Mouse (Mus musculus) stomach, embryonic 15.5 days (tissue): Measurements from ENCODE around the gene Smarcd1. TPM values are rescaled to one million over a fixed set of nuclear protein-coding genes. Genes with fewer than 3 reads are reported as not detected.

Source experiments
- ATAC-seq: fragments of 200-750 bp; cut with Nextera tagmentation; 2 replicates; pipeline ENCODE4 v1.8.0; 2017; ENCODE audit warnings: low read depth, moderate number of reproducible peaks, moderate TSS enrichment; ENCODE audit not compliant: insufficient read depth, low FRiP score
- H3K27ac ChIP-seq: fragments of 300-500 bp; sonication (generic); 2 replicates; pipeline ENCODE4 v1.5.1; 2015; ENCODE audit warnings: mild to moderate bottlenecking, inconsistent platforms
- H3K27me3 ChIP-seq: fragments of 300-500 bp; sonication (generic); replicated peaks from 2 replicates; pipeline ENCODE4 v1.6.1; 2015; ENCODE audit warnings: inconsistent platforms
- H3K36me3 ChIP-seq: fragments of 300-500 bp; sonication (generic); 2 replicates; pipeline ENCODE4 v1.6.1; 2015; ENCODE audit warnings: inconsistent platforms
- H3K4me1 ChIP-seq: fragments of 300-500 bp; sonication (generic); 2 replicates; pipeline ENCODE4 v1.6.1; 2015; ENCODE audit warnings: inconsistent platforms
- H3K4me2 ChIP-seq: fragments of 300-500 bp; sonication (generic); 2 replicates; pipeline ENCODE4 v1.6.1; 2015; ENCODE audit warnings: mild to moderate bottlenecking, inconsistent platforms
- H3K4me3 ChIP-seq: fragments of 300-500 bp; sonication (generic); replicated peaks from 2 replicates; pipeline ENCODE4 v1.5.1; 2015; ENCODE audit warnings: inconsistent platforms
- H3K9ac ChIP-seq: fragments of 300-500 bp; sonication (generic); 2 replicates; pipeline ENCODE4 v1.6.1; 2015; ENCODE audit warnings: inconsistent platforms
- H3K9me3 ChIP-seq: fragments of 300-500 bp; sonication (generic); 2 replicates; pipeline ENCODE4 v1.6.1; 2016; ENCODE audit warnings: inconsistent platforms
- WGBS: fragments of 180-500 bp; shearing (Covaris S2); methylation state at CpG from one replicate; pipeline ENCODE4 v1.1.7; 2015; 5-methylcytosine and 5-hydroxymethylcytosine counted together
- polyA plus RNA-seq: library from polyadenylated mRNA; unstranded; fragments of >200 nt; fragmentation: Nextera tagmentation; extraction: Ambion mirVana; gene quantifications from 2 replicates; pipeline ENCODE4 v1.2.1, GENCODE M21; 2015

The Smarcd1 gene
- polyA plus RNA-seq, 1 experiment from 2014 or later = 24.1 TPM

DNA sequence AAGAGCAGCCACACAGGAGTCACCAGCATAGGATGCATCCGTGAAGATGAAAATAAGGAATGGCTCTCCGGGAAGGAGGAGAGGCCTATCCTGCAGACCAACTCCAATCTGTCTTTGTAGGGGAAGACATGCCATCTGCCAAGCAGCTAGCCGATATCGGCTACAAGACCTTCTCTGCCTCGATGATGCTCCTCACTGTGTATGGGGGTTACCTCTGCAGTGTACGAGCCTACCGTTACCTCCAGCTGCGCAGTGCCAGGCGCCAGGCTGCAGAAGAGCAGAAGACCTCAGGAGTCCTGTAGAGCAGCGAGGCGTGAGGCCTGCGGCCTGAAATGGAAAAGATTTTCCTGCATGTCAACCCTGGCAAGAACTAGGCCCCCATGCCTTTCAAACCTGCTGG, 25.6 kb downstream of the Smarcd1 start:
- H3K4me2 ChIP-seq = no peak overlapping the region
- ATAC-seq = no peak
- peaks cover 28% of the 10 kb centered on the region for H3K4me1 ChIP-seq
- peaks cover 19% of the 10 kb centered on the region for H3K36me3 ChIP-seq
- no peaks in the 10 kb centered on the region for H3K27me3 ChIP-seq
- no peaks in the 10 kb centered on the region for H3K9me3 ChIP-seq
- no peak overlapping the region for H3K27ac ChIP-seq
- H3K9ac ChIP-seq = no peak overlapping the region
- WGBS = 93% methylated on average over 12 of the region's 12 CpGs
- no peak overlapping the region for H3K4me3 ChIP-seq

DNA sequence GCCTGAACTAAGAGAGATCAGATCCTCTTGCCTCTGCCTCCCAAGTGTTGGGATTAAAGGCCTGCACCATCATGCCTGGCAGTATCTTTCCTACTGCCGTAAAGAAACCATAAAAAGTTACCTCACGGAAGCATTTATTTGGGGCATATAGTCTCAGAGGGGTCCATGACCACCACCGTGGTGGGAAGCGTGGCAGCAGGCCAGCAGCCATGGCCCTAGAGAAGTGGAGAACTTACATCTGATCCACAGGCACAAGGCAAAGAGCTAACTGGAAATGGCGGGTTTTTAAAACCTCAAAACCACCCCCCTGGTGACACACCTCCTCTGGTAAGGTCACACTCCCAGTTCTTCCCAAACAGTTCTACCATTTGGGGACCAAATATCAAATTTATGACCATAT, 26.3 kb downstream of the Smarcd1 start:
- no peak overlapping the region for H3K9ac ChIP-seq
- ATAC-seq = no peak
- peaks cover 24% of the 10 kb centered on the region for H3K4me1 ChIP-seq
- no peak overlapping the region for H3K27ac ChIP-seq
- no peaks in the 10 kb centered on the region for H3K27me3 ChIP-seq
- 98% methylated on average over 5 of the region's 5 CpGs for WGBS
- peaks cover 19% of the 10 kb centered on the region for H3K36me3 ChIP-seq
- no peak overlapping the region for H3K4me2 ChIP-seq
- H3K9me3 ChIP-seq = no peaks in the 10 kb centered on the region
- H3K4me3 ChIP-seq = no peak overlapping the region

DNA sequence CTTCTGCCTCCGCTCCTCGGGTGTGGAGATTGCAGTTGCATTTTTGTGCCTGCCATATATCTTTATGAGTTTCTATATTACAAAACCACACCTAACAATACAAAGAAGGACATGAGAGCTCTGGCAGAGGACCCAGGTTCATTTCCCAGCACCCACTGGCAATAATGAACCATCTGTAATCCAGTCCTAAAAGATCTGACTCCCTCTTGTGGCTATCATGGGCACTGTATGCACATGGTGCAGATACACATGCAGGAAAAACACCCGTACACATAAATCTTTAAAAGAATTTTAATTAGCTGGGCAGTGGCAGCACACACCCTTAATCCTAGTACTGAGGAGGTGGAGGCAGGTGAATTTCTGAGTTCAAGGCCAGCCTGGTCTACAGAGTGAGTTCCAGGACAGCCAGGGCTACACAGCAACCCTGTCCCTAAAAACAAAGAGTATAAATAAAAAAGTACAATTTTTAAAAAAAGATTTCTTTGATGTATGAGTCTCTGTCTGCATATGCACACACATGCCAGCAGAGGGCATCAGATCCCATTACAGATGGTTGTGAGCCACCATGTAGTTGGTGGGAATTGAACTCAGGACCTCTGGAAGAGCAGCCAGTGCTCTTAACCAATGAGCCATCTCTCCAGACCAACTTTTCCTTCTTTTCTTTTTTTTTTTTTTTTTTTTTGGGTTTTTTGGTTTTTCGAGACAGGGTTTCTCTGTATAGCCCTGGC, 27.3 kb downstream of the Smarcd1 start:
- H3K4me3 ChIP-seq = no peak overlapping the region
- peaks cover 19% of the 10 kb centered on the region for H3K36me3 ChIP-seq
- no peak overlapping the region for H3K27ac ChIP-seq
- no peaks in the 10 kb centered on the region for H3K9me3 ChIP-seq
- peaks cover 14% of the 10 kb centered on the region for H3K4me1 ChIP-seq
- 93% methylated on average over 4 of the region's 4 CpGs for WGBS
- H3K27me3 ChIP-seq = no peaks in the 10 kb centered on the region
- no peak overlapping the region for H3K9ac ChIP-seq
- no peak overlapping the region for H3K4me2 ChIP-seq
- ATAC-seq = no peak

DNA sequence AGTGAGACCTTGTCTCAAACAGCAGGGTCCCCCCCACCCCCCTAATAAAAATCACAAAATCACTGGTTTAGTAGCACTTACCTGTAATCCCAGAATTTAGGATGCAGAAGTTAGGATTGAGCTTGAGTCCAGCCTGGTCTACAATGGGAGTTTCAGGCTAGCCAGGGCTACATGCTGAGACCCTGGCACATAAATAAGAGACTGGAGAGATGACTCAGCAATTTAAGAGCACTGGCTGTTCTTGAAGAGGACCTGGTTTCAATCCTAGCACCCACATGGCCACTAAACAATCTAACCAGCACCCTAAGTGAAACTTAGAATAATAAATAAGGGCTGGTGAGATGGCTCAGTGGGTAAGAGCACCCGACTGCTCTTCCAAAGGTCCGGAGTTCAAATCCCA, 29.2 kb downstream of the Smarcd1 start:
- 91% methylated on average over 2 of the region's 2 CpGs for WGBS
- H3K27ac ChIP-seq = no peak overlapping the region
- H3K4me3 ChIP-seq = no peak overlapping the region
- H3K9ac ChIP-seq = no peak overlapping the region
- H3K36me3 ChIP-seq = peaks cover 24% of the 10 kb centered on the region
- no peaks in the 10 kb centered on the region for H3K9me3 ChIP-seq
- ATAC-seq = no peak
- H3K4me1 ChIP-seq = 0 out of 2 replicates have a peak, but pooled peaks cover 4% of the 10 kb centered on the region
- no peaks in the 10 kb centered on the region for H3K27me3 ChIP-seq
- no peak overlapping the region for H3K4me2 ChIP-seq

DNA sequence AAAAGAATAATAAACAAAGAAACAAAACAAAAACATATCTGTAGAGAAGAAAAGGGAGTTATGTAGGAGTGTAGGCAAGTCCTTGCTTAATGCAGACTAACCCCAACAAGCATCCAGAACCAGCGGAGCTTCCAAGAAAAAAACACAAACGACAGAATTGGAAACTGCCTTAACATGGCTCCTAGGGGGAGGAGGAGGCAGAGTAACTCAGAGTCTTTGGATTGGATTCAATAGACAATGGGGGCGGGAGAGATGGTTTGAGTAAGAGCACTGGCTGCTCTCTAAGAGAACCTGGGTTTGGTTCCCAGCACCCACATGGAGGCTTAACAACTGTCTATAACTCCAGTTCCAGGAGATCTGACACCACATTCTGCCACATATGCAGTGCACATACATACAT, 29.7 kb downstream of the Smarcd1 start:
- H3K4me2 ChIP-seq = no peak overlapping the region
- H3K27ac ChIP-seq = no peak overlapping the region
- H3K27me3 ChIP-seq = no peaks in the 10 kb centered on the region
- H3K4me1 ChIP-seq = 0 out of 2 replicates have a peak, but pooled peaks cover under 1% of the 10 kb centered on the region
- H3K36me3 ChIP-seq = peaks cover 29% of the 10 kb centered on the region
- ATAC-seq = no peak
- no peak overlapping the region for H3K9ac ChIP-seq
- no peak overlapping the region for H3K4me3 ChIP-seq
- 94% methylated on average over 3 of the region's 3 CpGs for WGBS
- no peaks in the 10 kb centered on the region for H3K9me3 ChIP-seq

DNA sequence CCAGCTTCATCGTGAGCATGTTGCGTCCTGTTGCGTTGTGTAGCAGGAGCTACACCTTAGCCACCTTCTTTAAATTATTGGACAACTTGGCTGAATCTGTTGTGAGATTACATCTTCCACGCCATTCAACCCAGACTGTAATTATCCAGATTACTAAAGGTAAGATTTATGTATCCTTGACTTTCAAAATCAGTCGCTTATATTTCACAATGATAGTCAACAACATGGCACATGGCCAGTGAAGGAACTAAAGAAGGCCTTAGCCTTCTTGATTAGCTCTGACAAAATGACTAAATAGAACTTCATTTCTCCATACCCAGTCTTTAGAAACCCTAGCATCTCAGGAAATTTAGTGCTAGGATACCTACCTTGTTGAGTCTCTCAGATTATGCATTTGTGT, 31.3 kb downstream of the Smarcd1 start:
- WGBS = 91% methylated on average over 5 of the region's 5 CpGs
- Histone ChIP-seq H3K27me3 (no peaks in the 10 kb centered on the region), H3K4me1 (no peaks in the 10 kb centered on the region), H3K9ac (no peak overlapping the region), H3K4me3 (no peak overlapping the region), H3K9me3 (no peaks in the 10 kb centered on the region), H3K4me2 (no peak overlapping the region), H3K36me3 (peaks cover 36% of the 10 kb centered on the region), H3K27ac (no peak overlapping the region)
- no peak for ATAC-seq

DNA sequence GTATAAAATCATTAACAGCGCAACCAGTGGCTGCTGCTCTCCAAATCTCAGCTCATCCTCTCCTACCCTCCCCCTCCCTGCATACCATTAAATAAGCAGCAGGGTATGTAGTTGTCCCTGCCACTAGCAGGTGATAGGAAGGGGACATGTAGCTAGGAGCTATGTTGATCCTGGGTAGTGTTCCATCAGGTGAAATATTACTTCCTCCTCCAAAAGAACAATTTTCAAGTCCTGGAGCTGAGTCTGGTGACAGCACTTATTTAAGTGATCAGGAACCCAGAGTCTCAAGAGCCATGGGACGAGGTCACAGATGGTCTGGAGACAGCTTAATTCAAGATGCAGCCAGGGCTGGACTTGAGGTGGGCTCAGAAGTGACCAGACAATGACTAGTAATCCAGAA, 33.7 kb downstream of the Smarcd1 start:
- no peaks in the 10 kb centered on the region for H3K4me1 ChIP-seq
- H3K9ac ChIP-seq = no peak overlapping the region
- H3K4me2 ChIP-seq = no peak overlapping the region
- H3K36me3 ChIP-seq = peaks cover 39% of the 10 kb centered on the region; the same call in 1 of the 2 replicates
- H3K27ac ChIP-seq = no peak overlapping the region
- H3K4me3 ChIP-seq = no peak overlapping the region
- no peaks in the 10 kb centered on the region for H3K27me3 ChIP-seq
- ATAC-seq = no peak
- H3K9me3 ChIP-seq = no peaks in the 10 kb centered on the region
- WGBS = 88% methylated on average over 2 of the region's 2 CpGs

DNA sequence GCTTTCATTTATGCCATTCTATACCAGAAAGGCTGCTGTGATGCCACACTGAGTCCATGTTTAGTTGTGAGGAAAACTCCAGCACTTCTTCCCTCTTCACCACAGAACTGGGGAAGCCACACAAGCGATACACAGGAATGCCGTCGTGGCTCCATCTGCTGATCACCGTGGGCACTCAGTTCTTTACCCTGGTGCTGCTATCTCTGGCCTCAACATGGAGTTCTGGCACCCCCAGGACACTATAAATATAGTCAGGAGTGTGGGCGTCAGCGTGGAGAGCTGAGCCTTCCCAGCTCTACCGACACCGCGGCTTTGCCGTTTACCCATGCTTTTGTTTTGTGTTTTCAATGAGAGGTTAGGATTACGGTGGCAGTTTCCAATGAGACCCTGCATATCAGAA, 34.7 kb downstream of the Smarcd1 start:
- H3K27ac ChIP-seq = no peak overlapping the region
- ATAC-seq = no peak
- WGBS = 92% methylated on average over 11 of the region's 11 CpGs
- no peak overlapping the region for H3K4me3 ChIP-seq
- H3K36me3 ChIP-seq = peaks cover 36% of the 10 kb centered on the region; the same call in 1 of the 2 replicates
- no peak overlapping the region for H3K4me2 ChIP-seq
- H3K27me3 ChIP-seq = no peaks in the 10 kb centered on the region
- H3K9ac ChIP-seq = no peak overlapping the region
- H3K4me1 ChIP-seq = no peaks in the 10 kb centered on the region
- no peaks in the 10 kb centered on the region for H3K9me3 ChIP-seq

DNA sequence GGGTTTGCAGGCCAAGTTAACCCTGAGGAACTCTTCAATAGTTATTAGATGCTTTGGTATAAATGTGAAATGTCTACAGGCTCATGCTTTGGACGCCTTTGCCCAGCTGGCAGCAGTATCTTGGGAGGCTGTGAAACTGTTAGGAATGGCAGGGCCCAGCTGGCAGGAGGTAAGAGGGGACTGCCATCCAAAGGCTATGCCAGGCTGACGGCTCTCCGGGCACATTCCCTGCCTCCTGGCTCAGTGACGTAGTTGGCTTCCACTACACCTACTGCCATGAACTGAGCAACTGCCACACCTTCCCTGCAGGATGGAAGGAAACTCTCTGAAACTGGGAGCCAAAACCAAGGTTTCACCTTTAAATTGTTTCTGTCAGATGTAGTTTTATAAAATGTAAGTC, 38.3 kb downstream of the Smarcd1 start:
- 96% methylated on average over 4 of the region's 4 CpGs for WGBS
- no peak for ATAC-seq
- H3K36me3 ChIP-seq = peaks cover 44% of the 10 kb centered on the region; the same call in 1 of the 2 replicates

DNA sequence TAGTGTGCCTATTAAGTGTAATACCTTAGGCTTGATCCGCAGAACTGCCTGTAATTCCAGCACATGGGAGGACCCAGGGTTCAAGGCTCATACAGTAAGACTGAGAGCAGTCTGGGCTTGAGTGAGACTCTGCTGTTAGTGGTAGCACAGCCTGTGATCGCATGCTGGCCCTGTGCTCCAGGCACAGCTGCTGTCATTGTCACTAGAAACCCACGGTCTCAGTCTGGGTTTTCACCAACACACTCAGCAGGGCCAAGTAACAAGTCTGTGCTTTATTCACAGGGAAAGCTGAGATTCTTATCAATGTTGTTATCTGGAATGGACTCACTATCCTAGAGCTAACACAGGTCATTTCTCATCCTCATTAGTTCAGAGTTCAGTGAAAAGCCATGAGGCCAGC, 52.3 kb downstream of the Smarcd1 start:
- Histone ChIP-seq H3K9ac (no peak overlapping the region), H3K4me3 (no peak overlapping the region), H3K27ac (no peak overlapping the region), H3K4me1 (no peaks in the 10 kb centered on the region), H3K36me3 (peaks cover 3% of the 10 kb centered on the region; the same call in 1 of the 2 replicates), H3K27me3 (no peaks in the 10 kb centered on the region), H3K4me2 (no peak overlapping the region), H3K9me3 (no peaks in the 10 kb centered on the region)
- 72% methylated on average over 3 of the region's 3 CpGs for WGBS
- no peak for ATAC-seq

More for the DNA sequence above, 38.3 kb downstream of the Smarcd1 start:
- Histone ChIP-seq H3K9me3 (no peaks in the 10 kb centered on the region), H3K4me1 (no peaks in the 10 kb centered on the region), H3K4me3 (no peak overlapping the region), H3K27me3 (no peaks in the 10 kb centered on the region), H3K4me2 (no peak overlapping the region), H3K9ac (no peak overlapping the region), H3K27ac (no peak overlapping the region)
